Mouse (Mus musculus) mouse embryonic stem cell (cell line): ENCODE measurements around the gene Rbms3.

ENCODE experiments used
- in situ Hi-C, 2 experiments: fragments of 300-500 bp; cut with MboI; formaldehyde crosslinking; loops; 1 replicate in 1 of 2; 3 replicates in 1 of 2; pipeline ENCODE4 v1.14.3; 2019 to 2020; ENCODE audit warnings: low sequenced_read_pairs in 2 of 2, low pct_unique_long_range_greater_than_20kb in 1 of 2, mixed read lengths in 1 of 2; ENCODE audit not compliant: unreplicated experiment in 1 of 2

Gene Rbms3

GRCm38 (mm10) chr9:116807166-116808081, 822.3 kb downstream of the Rbms3 start:
- in situ Hi-C loops, result no loop called here

- in situ Hi-C loops, result no loop called here
These were observed 826.4 kb downstream of the Rbms3 start for GRCm38 (mm10) chr9:116803292-116803731.

- in situ Hi-C loops, result no loop called here
These were observed 827.1 kb downstream of the Rbms3 start for GRCm38 (mm10) chr9:116802602-116803001.

- in situ Hi-C loops, result no loop called here
These were observed 834.3 kb downstream of the Rbms3 start for GRCm38 (mm10) chr9:116795240-116795955.

- in situ Hi-C loops, result no loop called here
These were observed 837.9 kb downstream of the Rbms3 start for GRCm38 (mm10) chr9:116791850-116792249.

- in situ Hi-C loops, result no loop called here
These were observed 843.3 kb downstream of the Rbms3 start for GRCm38 (mm10) chr9:116786136-116787046.

GRCm38 (mm10) chr9:116771820-116772219, 857.9 kb downstream of the Rbms3 start:
- in situ Hi-C loops, result no loop called here

GRCm38 (mm10) chr9:116769358-116770054, 860.2 kb downstream of the Rbms3 start:
- in situ Hi-C loops, result no loop called here

GRCm38 (mm10) chr9:116762395-116763025, 867.2 kb downstream of the Rbms3 start:
- in situ Hi-C loops, result no loop called here

GRCm38 (mm10) chr9:116748857-116749584, 880.7 kb downstream of the Rbms3 start:
- in situ Hi-C loops, result no loop called here

- in situ Hi-C loops, result no loop called here
These were observed 881.4 kb downstream of the Rbms3 start for GRCm38 (mm10) chr9:116748346-116748745.

- in situ Hi-C loops, result no loop called here
These were observed 882.8 kb downstream of the Rbms3 start for GRCm38 (mm10) chr9:116746871-116747270.

GRCm38 (mm10) chr9:116737786-116738185, 891.9 kb downstream of the Rbms3 start:
- in situ Hi-C loops, result no loop called here

- in situ Hi-C loops, result no loop called here
These were observed 900.5 kb downstream of the Rbms3 start for GRCm38 (mm10) chr9:116729172-116729571.

- in situ Hi-C loops, result no loop called here
These were observed 901.1 kb downstream of the Rbms3 start for GRCm38 (mm10) chr9:116728655-116729054.

GRCm38 (mm10) chr9:116728093-116728492, 901.6 kb downstream of the Rbms3 start:
- in situ Hi-C loops, result no loop called here

- in situ Hi-C loops, result no loop called here
These were observed 905.1 kb downstream of the Rbms3 start for GRCm38 (mm10) chr9:116724581-116724980.
